Mouse (Mus musculus) neural tube, embryonic 12.5 days (tissue): ENCODE measurements around the gene Hspd1. TPM values are rescaled to one million over a fixed set of nuclear protein-coding genes. Genes with fewer than 3 reads are reported as not detected.
"Not testable (repeated sequence)": the region's sequence is repeated elsewhere in the genome, so short reads cannot be mapped to it uniquely, and the experiment has no call there.

Experiments used
- ATAC-seq: fragments of 200-750 bp; cut with Nextera tagmentation; 2 replicates; pipeline ENCODE4 v1.8.0; 2017; ENCODE audit warnings: low read depth, mild to moderate bottlenecking, moderate TSS enrichment, moderate library complexity; ENCODE audit not compliant: low FRiP score
- H3K27ac ChIP-seq: fragments of 300-500 bp; sonication (generic); 2 replicates; pipeline ENCODE4 v1.5.1; 2016
- H3K27me3 ChIP-seq: fragments of 300-500 bp; sonication (generic); replicated peaks from 2 replicates; pipeline ENCODE4 v1.6.1; 2016; ENCODE audit warnings: mild to moderate bottlenecking
- H3K36me3 ChIP-seq: fragments of 300-500 bp; sonication (generic); 2 replicates; pipeline ENCODE4 v1.6.1; 2016; ENCODE audit warnings: mild to moderate bottlenecking
- H3K4me1 ChIP-seq: fragments of 300-500 bp; sonication (generic); 2 replicates; pipeline ENCODE4 v1.6.1; 2016
- H3K4me2 ChIP-seq: fragments of 300-500 bp; sonication (generic); replicated peaks from 2 replicates; pipeline ENCODE4 v1.6.1; 2016; ENCODE audit warnings: mild to moderate bottlenecking
- H3K4me3 ChIP-seq: fragments of 300-500 bp; sonication (generic); 2 replicates; pipeline ENCODE4 v1.5.1; 2016
- H3K9ac ChIP-seq: fragments of 300-500 bp; sonication (generic); 2 replicates; pipeline ENCODE4 v1.6.1; 2016; ENCODE audit warnings: mild to moderate bottlenecking
- H3K9me3 ChIP-seq: fragments of 300-500 bp; sonication (generic); 2 replicates; pipeline ENCODE4 v1.6.1; 2016; ENCODE audit warnings: mild to moderate bottlenecking
- WGBS: fragments of 180-500 bp; shearing (Covaris S2); methylation state at CpG from one replicate; pipeline ENCODE4 v1.1.7; 2016; 5-methylcytosine and 5-hydroxymethylcytosine counted together
- polyA plus RNA-seq: library from polyadenylated mRNA; unstranded; fragments of >200 nt; fragmentation: Nextera tagmentation; extraction: Ambion mirVana; gene quantifications from 2 replicates; pipeline ENCODE4 v1.2.1, GENCODE M21; 2016

The Hspd1 gene
- polyA plus RNA-seq, 1 experiment from 2014 or later, result 338 TPM

GRCm38 (mm10) chr1:55082106-55082505 lies 5.9 kb downstream of the Hspd1 start:
- H3K4me1 ChIP-seq, result peaks cover 14% of the 10 kb centered on the region
- ATAC-seq, result no peak
- 27% methylated on average over 1 of the region's 1 CpGs for WGBS
- no peak overlapping the region for H3K4me2 ChIP-seq
- H3K27me3 ChIP-seq, result no peaks in the 10 kb centered on the region
- H3K27ac ChIP-seq, result no peak overlapping the region
- no peak overlapping the region for H3K4me3 ChIP-seq
- no peaks in the 10 kb centered on the region for H3K9me3 ChIP-seq
- H3K9ac ChIP-seq, result no peak overlapping the region
- H3K36me3 ChIP-seq, result peaks cover 66% of the 10 kb centered on the region

- no peaks in the 10 kb centered on the region for H3K27me3 ChIP-seq
- H3K4me3 ChIP-seq, result no peak overlapping the region
- no peak overlapping the region for H3K9ac ChIP-seq
- H3K27ac ChIP-seq, result no peak overlapping the region
- H3K4me2 ChIP-seq, result no peak overlapping the region
- peaks cover 67% of the 10 kb centered on the region for H3K36me3 ChIP-seq
- no peaks in the 10 kb centered on the region for H3K9me3 ChIP-seq
- no peaks in the 10 kb centered on the region for H3K4me1 ChIP-seq
- WGBS, result 95% methylated on average over 4 of the region's 4 CpGs
- no peak for ATAC-seq
These were observed 8.4 kb downstream of the Hspd1 start for GRCm38 (mm10) chr1:55079677-55080076.

- Histone ChIP-seq H3K9ac (no peak overlapping the region), H3K27ac (no peak overlapping the region), H3K36me3 (peaks cover 45% of the 10 kb centered on the region), H3K9me3 (no peaks in the 10 kb centered on the region), H3K4me3 (no peak overlapping the region), H3K4me2 (no peak overlapping the region), H3K27me3 (no peaks in the 10 kb centered on the region), H3K4me1 (no peaks in the 10 kb centered on the region)
- no peak for ATAC-seq
- WGBS, result 89% methylated on average over 2 of the region's 2 CpGs
These were observed 11.1 kb downstream of the Hspd1 start for GRCm38 (mm10) chr1:55076849-55077516.

DNA sequence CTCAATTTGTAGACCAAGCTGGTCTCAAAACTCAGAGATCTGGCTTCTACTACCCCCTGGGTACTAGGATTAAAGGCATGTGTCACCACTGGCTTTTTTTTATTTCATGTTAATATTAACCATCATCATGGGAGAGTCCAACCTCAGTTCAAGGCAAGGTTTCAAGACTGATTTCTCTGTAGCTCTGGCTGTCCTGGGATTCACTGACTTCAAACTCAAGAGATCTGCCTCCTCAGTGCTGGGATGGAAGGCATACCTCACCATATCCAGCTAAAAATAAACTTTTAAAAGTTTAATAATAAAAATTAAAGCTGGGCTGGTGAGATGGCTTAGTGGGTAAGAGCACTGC lies 11.7 kb downstream of the Hspd1 start:
- Histone ChIP-seq H3K36me3 (peaks cover 46% of the 10 kb centered on the region), H3K9ac (no peak overlapping the region), H3K27me3 (no peaks in the 10 kb centered on the region), H3K27ac (no peak overlapping the region), H3K4me2 (no peak overlapping the region), H3K9me3 (no peaks in the 10 kb centered on the region), H3K4me3 (no peak overlapping the region), H3K4me1 (no peaks in the 10 kb centered on the region)
- no peak for ATAC-seq

DNA sequence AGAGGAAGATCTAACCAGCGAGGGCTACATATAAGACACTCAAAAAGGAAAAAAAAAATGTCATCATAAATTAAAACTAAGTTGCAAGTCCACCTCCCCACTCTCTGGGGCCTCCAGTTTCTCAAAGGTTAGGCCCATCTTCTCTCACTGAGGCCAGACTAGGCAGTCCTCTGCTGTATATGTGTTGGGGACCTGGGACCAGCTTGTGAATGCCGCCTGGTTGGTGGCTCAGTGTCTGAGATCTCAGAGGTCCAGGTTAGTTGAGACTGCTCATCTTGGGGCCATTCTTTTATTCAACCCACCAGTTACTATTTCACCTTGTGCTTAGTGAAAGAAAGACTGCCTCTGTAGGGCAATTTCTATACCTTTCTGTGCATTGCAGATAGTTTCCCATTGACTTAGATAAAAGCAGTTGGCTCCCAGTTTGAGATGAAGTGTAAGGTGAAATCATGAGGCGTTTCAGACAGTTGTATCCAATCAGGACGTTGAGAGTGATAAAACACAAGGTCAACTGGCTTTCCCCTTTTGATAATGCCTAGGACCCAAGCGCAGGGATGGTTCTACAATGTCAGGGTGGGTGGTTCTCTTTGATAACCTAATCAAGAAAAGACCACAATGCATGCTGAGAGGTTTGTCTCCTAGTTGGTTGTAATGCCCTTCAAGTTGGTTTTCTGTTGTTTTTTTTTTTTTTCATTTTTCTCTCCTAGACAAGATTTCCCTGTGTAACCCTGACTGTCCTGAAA lies 12.2 kb downstream of the Hspd1 start:
- Histone ChIP-seq H3K27me3 (no peaks in the 10 kb centered on the region), H3K4me1 (no peaks in the 10 kb centered on the region), H3K9me3 (no peaks in the 10 kb centered on the region), H3K9ac (no peak overlapping the region), H3K4me3 (no peak overlapping the region), H3K27ac (no peak overlapping the region), H3K4me2 (no peak overlapping the region), H3K36me3 (peaks cover 45% of the 10 kb centered on the region)
- 71% methylated on average over 5 of the region's 5 CpGs for WGBS
- ATAC-seq, result no peak

GRCm38 (mm10) chr1:55074757-55075156 lies 13.3 kb downstream of the Hspd1 start:
- Histone ChIP-seq H3K36me3 (peaks cover 39% of the 10 kb centered on the region), H3K9me3 (no peaks in the 10 kb centered on the region), H3K4me1 (no peaks in the 10 kb centered on the region), H3K4me3 (no peak overlapping the region), H3K27me3 (no peaks in the 10 kb centered on the region), H3K27ac (no peak overlapping the region), H3K4me2 (no peak overlapping the region), H3K9ac (no peak overlapping the region)
- no peak for ATAC-seq
- WGBS, result 69% methylated on average over 2 of the region's 2 CpGs

DNA sequence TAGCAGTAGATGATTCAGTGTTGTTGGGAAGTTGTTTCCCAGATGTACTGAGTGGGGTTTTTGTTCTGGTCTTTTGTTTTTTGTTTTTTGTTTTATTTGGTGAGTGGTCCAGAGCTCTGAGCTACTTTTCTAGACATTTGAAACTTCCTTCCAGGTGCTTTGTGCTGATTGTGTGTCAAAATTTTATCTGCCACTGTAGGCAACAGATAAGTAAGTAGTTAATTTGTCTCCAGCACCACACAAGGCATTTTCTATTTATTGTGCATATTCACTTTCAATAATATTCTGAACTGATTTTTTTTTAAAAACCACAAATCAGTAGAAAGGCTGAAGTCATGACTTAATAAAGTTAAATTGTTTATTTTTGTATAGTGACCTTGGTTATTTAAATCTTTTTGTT lies 15.7 kb downstream of the Hspd1 start:
- not testable (repeated sequence) for H3K4me3 ChIP-seq, H3K4me2 ChIP-seq, H3K9me3 ChIP-seq, H3K9ac ChIP-seq, H3K27me3 ChIP-seq, ATAC-seq, H3K4me1 ChIP-seq, H3K27ac ChIP-seq
- peaks cover 42% of the 10 kb centered on the region for H3K36me3 ChIP-seq

GRCm38 (mm10) chr1:55061772-55062171 lies 26.3 kb downstream of the Hspd1 start:
- Histone ChIP-seq H3K4me1 (no peaks in the 10 kb centered on the region), H3K9me3 (no peaks in the 10 kb centered on the region), H3K4me2 (no peak overlapping the region), H3K36me3 (peaks cover 29% of the 10 kb centered on the region), H3K27me3 (no peaks in the 10 kb centered on the region), H3K27ac (no peak overlapping the region), H3K9ac (no peak overlapping the region), H3K4me3 (no peak overlapping the region)
- ATAC-seq, result no peak
- WGBS, result 94% methylated on average over 4 of the region's 4 CpGs

DNA sequence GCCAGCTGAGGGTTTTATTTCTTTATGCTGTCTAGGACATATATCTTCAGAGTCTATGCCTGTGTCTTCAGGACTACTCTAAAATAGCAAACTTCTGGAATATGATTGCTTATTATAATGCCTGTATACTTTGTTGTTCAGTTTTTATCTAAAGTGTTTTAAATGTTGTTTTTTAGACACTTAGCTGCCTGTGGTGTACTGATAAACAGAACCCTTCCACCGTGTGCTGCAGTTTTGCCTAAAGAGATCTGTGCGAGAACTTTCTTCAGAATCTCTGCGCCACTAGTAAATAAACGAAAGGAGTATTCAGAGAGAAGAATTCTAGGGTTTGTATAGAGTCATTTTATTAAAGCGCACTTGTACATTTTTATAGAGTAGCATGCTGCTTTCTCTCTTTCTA lies 26.9 kb downstream of the Hspd1 start:
- 93% methylated on average over 5 of the region's 5 CpGs for WGBS

GRCm38 (mm10) chr1:55058383-55058782 lies 29.7 kb downstream of the Hspd1 start:
- H3K36me3 ChIP-seq, result peaks cover 13% of the 10 kb centered on the region
- not testable (repeated sequence) for H3K27me3 ChIP-seq, H3K4me3 ChIP-seq, H3K9ac ChIP-seq, H3K9me3 ChIP-seq, H3K27ac ChIP-seq, H3K4me1 ChIP-seq, ATAC-seq, H3K4me2 ChIP-seq
- WGBS, result 76% methylated on average over 2 of the region's 3 CpGs

More for the DNA sequence above, 26.9 kb downstream of the Hspd1 start:
- Histone ChIP-seq H3K9ac (no peak overlapping the region), H3K4me1 (no peaks in the 10 kb centered on the region), H3K9me3 (no peaks in the 10 kb centered on the region), H3K27ac (no peak overlapping the region), H3K4me3 (no peak overlapping the region), H3K27me3 (no peaks in the 10 kb centered on the region), H3K36me3 (peaks cover 28% of the 10 kb centered on the region), H3K4me2 (no peak overlapping the region)
- no peak for ATAC-seq

GRCm38 (mm10) chr1:55055322-55056115 lies 32.5 kb downstream of the Hspd1 start:
- Histone ChIP-seq H3K36me3 (peaks cover 9% of the 10 kb centered on the region), H3K9me3 (no peaks in the 10 kb centered on the region), H3K27ac (no peak overlapping the region), H3K9ac (no peak overlapping the region), H3K4me3 (no peak overlapping the region), H3K4me2 (no peak overlapping the region), H3K4me1 (peaks cover 6% of the 10 kb centered on the region), H3K27me3 (no peaks in the 10 kb centered on the region)
- 87% methylated on average over 5 of the region's 5 CpGs for WGBS
- no peak for ATAC-seq

GRCm38 (mm10) chr1:55053596-55053995 lies 34.4 kb downstream of the Hspd1 start:
- no peaks in the 10 kb centered on the region for H3K9me3 ChIP-seq
- peaks cover 9% of the 10 kb centered on the region for H3K36me3 ChIP-seq
- H3K4me1 ChIP-seq, result peaks cover 6% of the 10 kb centered on the region
- peak overlapping the region; percentile 84 for H3K4me3 ChIP-seq
- WGBS, result 76% methylated on average over 4 of the region's 4 CpGs
- ATAC-seq, result no peak
- H3K27me3 ChIP-seq, result no peaks in the 10 kb centered on the region
- peak overlapping the region; percentile 78 for H3K9ac ChIP-seq
- H3K4me2 ChIP-seq, result peak overlapping the region; percentile 78
- H3K27ac ChIP-seq, result no peak overlapping the region
